Mouse (Mus musculus): ENCODE measurements around the gene Lpar5.

DNA sequence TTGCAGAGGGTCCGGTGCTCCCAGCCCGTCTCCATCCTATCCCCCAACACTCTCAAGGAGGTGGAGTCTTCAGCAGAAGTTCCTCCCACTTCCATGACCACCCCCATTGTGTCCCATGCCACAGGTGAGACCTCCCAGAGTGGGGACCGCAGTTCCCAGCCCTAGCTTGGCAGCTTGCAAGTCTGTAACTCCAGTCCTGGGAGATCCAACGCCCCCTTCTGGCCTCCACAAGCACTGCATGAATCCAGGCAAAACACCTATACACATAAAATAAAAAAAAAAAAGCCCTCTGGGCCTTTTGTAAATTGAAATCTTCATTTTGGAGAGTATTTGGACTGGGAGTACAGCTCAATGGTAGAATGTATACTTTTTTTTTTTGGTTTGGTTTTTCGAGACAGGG is 16.5 kb upstream of the Lpar5 start:
- TF ChIP-seq CTCF (IDR thresholded peaks at IDR 0.05; ENCODE audit: low read depth, low read length) (peak; percentile 59), POLR2A (IDR thresholded peaks at IDR 0.05; ENCODE audit: borderline replicate concordance, low read depth, low read length) (no peak)

All from bone marrow macrophage, adult 2 months (primary cell).